Mouse (Mus musculus) R1 (cell line): ENCODE results near the gene Gpnmb.

Source experiments
- DNase-seq: peaks from one replicate; pipeline ENCODE4 v3.0.0-alpha.2; 2018; ENCODE audit warnings: low read depth, low spot score

Gene Gpnmb

GRCm38 (mm10) chr6:49031230-49031629, 5.1 kb upstream of the Gpnmb start:
- no peak for DNase-seq

GRCm38 (mm10) chr6:49032783-49033182, 3.6 kb upstream of the Gpnmb start:
- no peak for DNase-seq

DNA sequence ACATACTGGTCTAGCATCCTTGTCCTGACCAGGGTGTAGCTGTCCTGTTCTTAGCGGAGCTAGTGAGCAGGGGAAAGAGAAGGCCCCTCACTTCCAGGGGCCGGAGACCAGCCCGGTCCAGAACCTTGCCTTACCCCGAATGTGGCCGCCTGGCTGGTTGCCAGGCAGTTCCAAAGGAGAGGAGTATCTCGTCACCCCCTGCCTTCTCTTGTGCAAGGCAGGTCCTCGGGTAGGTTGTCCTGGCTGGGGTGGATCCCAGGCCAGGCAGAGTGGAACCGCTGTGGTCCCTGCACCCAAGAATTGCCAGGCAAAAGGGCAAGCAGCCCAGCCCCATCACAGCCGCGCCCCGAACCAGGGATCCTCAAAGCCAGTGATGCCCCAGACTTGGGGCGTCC, 919 bp downstream of the Gpnmb start:
- no peak for DNase-seq

GRCm38 (mm10) chr6:49039470-49040180, 3.3 kb downstream of the Gpnmb start:
- peak; percentile 71 for DNase-seq

DNA sequence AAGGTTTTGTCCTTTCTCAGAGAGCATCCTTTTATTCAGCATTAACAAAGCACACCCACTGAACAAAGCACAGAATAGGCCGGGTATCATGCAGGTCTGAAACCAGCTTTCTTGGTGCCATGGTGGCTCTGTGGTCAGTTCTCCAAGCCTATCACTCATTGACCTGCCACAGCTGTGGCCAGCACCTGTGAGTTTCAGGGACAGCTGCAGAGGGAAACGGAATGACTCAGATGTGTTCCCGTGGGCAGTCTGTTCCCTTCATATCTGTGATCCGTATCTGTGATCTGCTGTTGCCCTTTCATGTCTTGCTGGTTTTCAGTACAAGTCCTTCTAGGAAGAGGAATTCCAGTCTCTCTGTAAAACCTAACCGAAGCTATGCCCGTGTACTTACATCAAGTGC, 10.2 kb downstream of the Gpnmb start:
- DNase-seq: no peak

GRCm38 (mm10) chr6:49046976-49047375, 10.6 kb downstream of the Gpnmb start:
- no peak for DNase-seq

DNA sequence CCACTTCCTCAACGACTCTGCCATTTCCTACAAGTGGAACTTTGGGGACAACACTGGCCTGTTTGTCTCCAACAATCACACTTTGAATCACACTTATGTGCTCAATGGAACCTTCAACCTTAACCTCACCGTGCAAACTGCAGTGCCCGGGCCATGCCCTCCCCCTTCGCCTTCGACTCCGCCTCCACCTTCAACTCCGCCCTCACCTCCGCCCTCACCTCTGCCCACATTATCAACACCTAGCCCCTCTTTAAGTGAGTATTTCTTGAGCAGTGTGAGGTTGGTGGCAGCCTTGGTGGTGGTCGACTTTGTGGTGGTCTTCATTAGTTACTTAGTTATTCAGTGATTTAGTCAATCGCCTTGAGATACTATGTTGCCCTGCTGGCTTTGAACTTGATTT, 11.5 kb downstream of the Gpnmb start:
- DNase-seq: no peak

DNA sequence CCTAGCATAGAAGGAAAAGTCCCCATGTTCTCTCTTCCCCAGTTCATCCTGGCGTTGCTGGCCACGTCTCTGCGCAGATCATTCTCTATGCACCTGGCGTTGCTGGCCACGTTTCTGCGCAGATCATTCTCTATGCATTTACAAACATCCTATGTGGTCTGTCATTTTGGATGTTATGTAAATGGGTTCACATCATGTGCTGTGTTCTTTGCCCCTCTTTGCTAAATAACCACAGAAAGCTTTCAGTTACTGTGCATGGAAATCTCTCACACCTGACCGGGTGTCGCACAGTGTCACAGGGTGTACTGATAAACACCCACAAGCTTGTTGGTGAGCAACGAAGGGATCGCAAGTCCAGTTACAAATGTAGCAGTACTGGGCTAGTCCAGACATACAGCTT, 12.0 kb downstream of the Gpnmb start:
- DNase-seq: no peak

GRCm38 (mm10) chr6:49050677-49051410, 14.5 kb downstream of the Gpnmb start:
- DNase-seq: no peak

- DNase-seq: no peak
Measured at GRCm38 (mm10) chr6:49052191-49052590, 15.8 kb downstream of the Gpnmb start.

GRCm38 (mm10) chr6:49055256-49055733, 18.9 kb downstream of the Gpnmb start:
- DNase-seq: peak; percentile 93

GRCm38 (mm10) chr6:49056009-49056408, 19.7 kb downstream of the Gpnmb start:
- no peak for DNase-seq

DNA sequence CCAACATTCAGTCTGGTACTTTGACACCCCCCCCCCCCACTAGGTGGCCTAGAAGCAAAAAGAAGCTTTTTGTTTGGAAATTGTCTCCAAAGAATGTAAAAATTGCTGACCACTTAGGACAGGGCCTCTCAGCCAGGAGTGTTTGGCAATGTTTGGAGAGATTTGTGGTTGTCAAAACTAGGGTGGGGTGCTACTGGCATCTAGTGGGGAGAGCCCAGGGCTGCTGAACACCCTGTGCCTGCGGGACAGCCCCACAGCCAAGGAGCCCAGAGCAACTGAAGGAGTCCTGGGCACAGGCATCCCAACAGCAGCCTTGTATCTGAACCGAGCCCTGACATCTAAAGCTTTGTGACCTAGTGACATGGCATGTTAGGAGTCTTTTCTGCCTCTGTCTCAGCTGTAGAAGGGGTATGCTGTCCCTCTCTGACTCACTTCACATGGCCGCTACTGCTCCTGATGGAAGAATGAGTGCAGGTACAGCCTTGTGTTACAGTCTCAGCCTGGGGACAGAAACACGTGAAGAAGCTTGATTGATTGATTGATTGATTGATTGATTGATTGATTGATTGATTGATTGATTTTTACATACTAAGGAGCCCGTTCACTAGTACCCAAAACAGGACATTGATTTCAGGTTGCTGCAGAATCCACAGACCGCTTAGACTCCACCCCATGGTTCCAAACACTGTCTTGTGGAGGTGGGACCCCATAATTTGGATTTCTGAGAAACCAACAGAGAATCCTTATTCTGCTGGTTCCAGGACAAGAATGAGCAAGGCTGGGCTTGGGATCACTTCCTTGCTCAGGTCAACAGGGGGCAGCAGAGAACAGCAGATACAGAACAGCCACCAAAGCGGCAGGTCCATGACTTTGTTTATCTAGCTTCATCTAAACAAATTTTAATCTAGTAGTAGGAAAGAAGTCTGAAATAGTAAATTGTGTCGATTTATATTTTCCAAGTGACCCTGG, 21.0 kb downstream of the Gpnmb start:
- peak; percentile 73 for DNase-seq

DNA sequence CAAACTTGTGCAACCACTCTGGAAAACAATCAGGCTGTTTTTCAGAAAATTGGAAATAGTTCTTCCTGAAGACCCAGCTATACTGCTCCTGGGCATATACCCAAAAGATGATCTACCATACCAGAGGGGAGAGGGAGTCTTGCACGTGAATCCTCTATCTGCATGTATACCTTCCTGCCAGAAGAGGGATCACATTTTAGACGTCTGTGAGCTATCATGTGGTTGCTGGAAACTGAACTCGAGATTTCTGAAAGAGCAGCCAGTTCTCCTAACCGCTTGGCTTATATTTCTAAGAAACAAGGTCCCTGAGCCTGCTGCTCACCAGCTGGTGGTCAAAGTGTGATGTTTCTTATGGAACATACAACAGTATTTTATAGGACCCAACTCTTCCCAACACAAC, 32.0 kb downstream of the Gpnmb start:
- DNase-seq: peak; percentile 51

DNA sequence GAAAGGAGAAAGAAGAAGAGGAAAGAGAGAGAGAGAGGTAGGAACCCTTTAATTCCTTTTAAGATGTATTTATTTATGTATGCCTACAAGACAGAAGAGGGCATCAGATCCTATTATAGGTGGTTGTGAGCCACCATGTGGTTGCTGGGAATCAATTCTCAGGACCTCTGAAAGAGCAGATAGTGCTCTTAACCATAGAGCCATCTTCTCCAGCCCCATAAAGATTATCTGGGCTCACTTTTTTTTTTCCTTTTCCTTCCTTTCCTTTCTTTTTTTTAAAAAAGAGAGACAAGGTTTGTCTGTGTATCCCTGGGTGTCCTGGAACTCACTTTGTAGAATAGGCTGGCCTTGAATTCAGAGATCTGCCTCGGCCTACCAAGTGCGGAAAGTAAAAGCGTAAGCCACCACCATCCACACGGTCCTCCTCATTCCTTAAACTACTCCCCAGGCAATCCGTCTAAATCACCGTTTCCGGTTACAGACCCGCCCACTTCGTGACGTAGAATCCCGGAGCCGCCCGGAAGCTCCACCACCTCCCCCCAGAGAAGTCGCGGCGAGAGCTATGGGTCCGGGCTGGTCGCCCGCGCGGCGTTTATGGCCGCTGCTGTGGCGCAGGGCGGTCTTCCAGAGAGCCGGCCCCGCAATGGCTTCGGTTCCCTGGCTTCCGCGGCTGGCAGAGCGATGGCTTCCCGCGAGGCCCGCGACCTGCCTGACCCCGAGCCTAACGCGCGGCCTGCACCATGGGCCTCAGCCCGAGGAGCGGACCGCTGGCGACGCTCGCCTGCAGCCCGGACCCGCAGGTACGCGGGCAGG, 37.2 kb downstream of the Gpnmb start, which contains the start of gene Malsu1:
Gene Malsu1 (plus strand): TSS at position 492 of the 813 bp plus-strand sequence.
- peak; percentile 96 for DNase-seq

DNA sequence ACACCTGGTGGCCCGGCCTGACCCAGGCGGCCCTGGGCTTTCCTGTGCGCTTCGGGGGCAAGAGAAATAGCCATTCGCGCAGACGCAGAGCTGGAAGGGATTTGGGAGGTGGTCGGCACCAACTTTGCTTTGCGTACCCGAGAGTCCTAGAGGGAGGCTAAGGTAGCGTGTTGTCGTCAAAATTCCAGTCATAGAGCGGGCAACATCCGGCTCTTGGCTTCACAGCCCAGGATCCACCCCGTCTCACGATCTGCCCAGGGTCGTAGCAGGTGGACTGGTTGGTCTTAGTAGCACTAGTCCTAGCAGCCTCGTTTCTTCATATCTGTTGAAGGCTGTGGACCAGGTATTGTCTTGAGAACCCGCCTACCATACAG, 37.8 kb downstream of the Gpnmb start:
- peak; percentile 77 for DNase-seq

- DNase-seq: no peak
Measured at GRCm38 (mm10) chr6:49077894-49078293, 41.5 kb downstream of the Gpnmb start.

GRCm38 (mm10) chr6:49079313-49079712, 43.0 kb downstream of the Gpnmb start:
- DNase-seq: no peak

DNA sequence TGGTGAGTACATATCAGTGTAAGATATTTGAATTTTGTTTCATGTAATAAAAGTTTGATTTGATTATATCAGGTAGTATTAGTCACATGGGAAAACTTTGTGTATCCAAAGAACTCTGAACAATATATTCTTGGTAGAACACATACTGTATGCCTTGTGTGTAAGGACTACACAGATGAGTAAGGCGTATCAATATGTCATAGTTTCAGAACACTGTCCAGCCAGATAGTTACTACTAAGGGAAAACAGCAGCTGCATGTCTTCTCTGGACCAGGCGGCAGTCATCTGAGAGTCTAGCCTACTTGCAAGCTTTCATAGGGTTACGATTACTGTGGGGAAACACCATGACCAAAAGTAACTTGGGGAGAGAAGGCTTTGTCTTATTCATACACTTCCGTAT, 46.7 kb downstream of the Gpnmb start:
- DNase-seq: no peak

DNA sequence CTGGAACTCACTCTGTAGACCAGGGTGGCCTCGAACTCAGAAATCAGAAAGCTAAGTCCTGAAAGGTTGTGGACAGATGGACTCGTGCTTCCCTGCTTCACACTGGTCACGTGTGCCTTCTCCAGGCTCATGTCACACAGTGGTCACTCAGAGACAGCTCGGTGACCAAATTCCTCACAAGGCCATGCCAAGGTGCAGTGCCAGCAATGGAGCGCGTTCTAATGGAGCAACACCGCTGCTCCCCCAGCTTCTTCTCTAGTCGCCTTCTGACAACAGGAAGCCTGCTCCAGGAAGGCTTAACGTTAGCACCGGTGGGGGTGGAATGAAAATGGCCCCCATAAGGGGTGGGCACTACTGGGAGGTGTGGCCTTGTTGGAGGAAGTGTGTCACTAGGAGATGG, 58.6 kb downstream of the Gpnmb start:
- peak; percentile 46 for DNase-seq

DNA sequence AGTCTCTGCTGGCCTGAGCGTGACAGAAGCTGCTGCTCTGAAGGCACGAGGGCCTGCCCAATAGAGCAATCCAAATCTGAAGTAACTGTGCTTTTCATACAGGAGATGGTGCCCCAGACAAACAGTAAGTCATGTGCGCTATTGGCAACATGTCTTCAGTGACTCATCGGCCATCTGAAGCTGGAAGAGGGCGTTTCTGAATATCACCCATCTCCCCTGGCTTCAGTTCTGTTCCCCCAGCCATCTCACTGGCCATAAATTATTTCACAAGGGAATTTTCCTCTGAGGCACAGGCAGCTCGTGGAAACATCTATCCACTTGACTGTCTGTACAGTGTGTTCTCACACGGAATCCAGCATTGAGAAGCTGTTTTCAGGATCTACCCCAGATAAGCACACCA, 60.1 kb downstream of the Gpnmb start:
- no peak for DNase-seq
